Mouse (Mus musculus) spleen, adult 18-20 months (tissue): ENCODE data around the gene Mrpl14.
A peak's percentile ranks its signal among the peaks of the same experiment; 100 is the strongest.

Source experiments
- DNase-seq, 2 experiments: peaks; one replicate each; pipeline ENCODE4 v3.0.0; 2022; ENCODE audit warnings: mixed read lengths in 2 of 2

The Mrpl14 gene

DNA sequence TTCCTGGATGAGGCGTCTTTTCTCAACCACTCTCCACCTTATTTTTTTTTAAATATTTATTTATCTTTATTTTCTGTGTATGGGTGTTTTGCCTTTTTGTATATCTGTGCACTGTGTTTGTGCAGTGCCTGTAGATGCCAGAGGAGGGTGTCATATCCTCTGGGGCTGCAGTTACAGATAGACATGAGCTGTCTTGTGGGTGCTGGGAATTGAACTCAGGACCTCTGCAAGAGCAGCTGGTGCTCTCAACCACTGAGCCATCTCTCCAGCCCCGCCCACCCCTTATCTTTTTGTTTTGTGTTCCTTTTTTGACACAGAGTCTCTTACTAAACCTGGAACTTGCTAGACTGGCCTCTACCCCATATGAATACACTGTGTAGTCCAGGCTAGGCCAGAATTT lies 41.4 kb downstream of the Mrpl14 start:
- DNase-seq: no peak

GRCm38 (mm10) chr17:45727983-45728723 lies 42.0 kb downstream of the Mrpl14 start:
- DNase-seq: no peak

DNA sequence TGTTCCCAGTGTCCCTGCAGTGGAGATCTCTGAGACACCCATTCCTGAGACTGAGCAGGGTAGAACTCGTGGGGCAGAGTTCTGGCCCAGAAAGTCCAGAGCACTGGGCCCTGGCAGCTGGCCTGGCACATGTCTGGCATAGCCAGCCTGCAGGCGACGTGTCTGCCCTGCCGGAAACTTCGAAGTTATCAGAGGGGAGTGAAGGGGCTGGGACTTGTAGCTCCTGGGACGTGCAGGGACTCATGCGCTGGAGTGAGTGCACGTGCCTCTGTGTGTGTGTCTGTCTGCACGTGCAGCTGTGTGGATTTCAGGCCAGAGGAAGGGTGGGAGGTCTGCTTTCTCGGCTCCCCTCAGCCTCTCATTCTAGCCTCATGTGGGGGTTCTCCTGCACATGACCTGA lies 43.3 kb downstream of the Mrpl14 start:
- DNase-seq: no peak

DNA sequence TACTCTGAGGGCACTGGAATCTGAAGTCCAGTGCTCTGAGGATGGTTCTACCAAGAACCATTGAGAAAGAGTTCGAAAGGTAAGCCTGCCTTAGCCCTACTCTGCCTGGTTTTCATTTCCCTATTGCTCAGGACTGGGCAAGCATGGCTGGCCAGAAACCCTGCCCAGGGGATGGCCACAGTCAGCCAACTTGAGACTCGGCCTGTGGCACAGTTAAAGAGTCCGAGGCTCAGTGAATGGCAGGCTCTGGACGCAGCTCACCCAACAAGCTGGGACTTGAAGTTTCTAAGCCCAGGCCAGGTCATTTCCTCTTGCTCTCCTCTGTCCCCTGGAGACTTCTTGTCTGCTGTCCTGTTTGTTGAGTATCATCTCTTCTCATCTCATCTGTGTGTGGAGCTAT lies 44.6 kb downstream of the Mrpl14 start:
- no peak for DNase-seq

GRCm38 (mm10) chr17:45731172-45731864 lies 45.2 kb downstream of the Mrpl14 start:
- DNase-seq: peak; percentile 58 to 82

DNA sequence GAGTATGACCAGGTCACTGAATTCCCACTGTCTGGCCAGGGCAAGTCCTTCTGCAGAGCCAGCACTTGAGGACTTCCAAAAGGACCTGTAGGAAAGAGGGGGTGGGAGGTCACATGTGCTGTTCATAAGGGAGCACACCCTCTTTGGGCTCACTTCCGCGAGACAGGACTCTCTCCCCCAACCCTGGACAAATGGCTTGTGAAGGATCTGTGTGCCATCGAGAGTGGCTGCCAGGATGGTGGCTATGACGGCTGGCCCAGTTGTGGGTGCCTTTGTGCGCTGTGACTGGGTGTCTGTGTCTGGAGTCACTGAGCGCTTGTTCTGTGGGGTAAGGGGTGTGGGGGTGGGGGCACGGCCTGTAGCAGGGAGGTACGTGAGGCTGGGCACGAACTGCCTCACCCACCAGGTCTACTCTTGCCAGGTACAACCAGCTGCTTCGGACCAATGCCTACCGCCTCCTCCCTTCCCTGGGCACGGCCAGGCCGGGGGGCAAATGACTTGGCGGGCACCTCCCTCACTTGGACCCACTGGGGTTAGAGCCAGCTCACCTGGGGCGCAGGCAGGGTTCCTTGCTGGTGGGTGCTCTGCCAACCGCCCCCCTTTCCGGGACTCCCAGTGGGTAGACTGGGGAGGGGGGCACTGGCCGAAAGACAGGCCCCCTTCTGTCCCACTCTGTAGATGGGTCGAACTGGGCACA lies 47.1 kb downstream of the Mrpl14 start:
- DNase-seq: no peak

DNA sequence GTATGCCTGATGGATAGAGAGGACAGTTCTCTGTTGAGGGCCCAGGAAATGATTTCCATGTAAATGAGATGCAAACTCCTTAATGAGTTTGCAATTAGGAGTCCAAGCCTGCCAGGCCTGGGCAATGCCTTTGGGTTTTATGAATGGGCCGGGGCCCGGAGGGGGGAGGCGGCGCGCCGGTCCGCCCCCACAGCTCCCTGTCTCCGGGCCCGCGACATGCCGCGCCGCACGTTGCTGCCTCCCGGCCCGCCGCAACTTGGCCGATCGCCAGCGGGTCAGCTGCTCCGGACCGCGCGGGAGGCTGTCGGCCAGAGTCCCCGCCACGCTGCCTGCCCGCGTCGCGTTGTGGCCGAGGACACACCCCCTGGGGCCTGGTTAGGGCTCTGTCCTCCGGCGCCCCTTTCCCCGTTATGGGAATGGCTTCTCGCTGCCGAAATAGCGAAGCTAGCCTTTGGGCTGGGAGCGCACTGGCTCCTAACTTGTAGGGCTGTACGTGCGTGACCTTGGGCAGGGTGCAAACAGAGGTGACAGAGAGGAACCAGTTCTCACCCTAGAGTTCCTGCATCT lies 47.7 kb downstream of the Mrpl14 start, which contains the start of gene 1600014C23Rik:
1600014C23Rik (minus strand) TSS at position 110 of the 567 bp plus-strand sequence.
- no peak for DNase-seq

DNA sequence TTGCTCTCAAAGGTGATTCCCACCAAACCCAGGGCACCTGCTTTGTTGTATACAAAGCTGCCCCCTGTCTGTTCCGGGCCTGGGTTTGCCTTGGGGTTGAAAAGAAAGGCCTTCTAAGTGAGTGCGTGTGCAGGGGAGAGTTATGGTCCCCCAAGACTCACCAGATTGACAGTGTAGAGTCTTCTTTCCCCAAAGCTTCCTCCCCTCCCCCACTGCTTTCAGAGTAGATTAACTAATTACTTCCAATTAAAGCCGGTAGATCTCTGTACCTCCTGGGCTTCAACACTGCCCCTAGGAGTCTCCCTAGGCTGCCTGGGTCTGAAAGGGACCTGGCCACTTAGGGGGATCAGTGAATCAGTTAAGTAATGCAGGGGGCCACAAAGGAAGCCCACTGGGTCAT lies 48.2 kb downstream of the Mrpl14 start:
- no peak for DNase-seq

DNA sequence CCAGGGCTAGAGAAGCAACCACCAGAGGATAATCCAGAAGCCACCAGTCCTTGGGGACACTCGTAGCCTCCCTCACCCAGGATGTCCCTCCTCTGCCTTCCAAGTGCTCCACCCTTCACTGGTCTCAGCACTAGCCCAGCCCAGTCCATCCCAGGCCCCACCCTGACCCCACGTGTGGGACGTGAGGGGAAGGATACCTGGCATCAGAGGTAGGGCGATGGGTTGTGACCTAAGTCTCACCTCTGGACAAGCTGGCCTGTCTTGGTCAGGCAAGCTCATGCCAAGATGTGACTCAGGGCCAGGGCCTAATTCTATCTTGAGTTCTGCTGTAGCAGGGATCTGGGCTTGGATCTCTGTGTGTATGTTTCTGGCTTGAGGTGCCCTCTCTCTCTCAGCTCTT lies 48.8 kb downstream of the Mrpl14 start:
- DNase-seq: no peak

DNA sequence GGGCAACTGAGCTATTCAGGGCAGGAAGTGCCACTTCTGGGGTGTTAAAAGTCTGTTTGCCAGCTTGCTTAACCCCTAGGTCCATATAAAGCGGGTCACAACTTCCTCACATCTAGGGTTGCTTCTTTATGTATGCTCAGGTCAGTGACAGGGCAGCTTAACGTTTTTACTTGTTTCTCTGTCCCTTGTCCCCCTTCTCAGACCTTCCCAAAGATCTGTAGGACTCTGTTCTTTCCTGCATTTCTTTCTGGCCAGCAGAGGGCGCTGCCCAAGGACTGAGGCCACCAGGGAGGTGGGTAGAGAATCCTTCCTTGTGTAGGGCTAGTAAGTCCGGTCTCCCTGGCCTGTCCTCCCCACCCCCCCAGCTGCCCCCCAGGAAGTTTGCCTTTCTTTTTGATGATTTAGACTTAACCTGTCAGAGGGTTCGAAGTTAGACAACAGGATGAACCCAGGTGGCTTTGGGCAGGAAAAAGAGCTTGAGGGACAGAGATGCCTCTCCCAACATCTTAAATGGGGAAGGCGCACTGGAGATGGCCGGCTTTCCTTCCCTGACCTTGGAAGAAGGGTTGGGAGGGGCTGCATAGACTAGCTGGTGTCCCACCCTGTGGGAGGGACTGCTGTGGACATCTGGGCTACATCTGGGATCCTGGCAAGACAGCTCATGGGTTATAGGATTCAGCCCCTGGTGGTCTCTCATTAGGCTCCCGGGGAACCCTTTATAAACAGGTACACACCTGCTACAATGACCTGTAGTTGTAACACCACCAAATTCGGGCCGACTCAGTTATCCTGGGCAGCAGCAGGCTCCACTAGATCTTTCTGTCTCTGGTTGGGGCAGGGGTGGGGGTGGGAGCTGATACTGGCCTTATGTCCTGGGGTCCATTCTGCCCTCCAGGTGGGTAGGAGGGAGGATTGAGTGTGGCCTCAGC lies 49.5 kb downstream of the Mrpl14 start:
- DNase-seq: peak; percentile 37 to 72

GRCm38 (mm10) chr17:45736311-45737077 lies 50.4 kb downstream of the Mrpl14 start:
- peak in 1 of 2 experiments; percentile 32 for DNase-seq

DNA sequence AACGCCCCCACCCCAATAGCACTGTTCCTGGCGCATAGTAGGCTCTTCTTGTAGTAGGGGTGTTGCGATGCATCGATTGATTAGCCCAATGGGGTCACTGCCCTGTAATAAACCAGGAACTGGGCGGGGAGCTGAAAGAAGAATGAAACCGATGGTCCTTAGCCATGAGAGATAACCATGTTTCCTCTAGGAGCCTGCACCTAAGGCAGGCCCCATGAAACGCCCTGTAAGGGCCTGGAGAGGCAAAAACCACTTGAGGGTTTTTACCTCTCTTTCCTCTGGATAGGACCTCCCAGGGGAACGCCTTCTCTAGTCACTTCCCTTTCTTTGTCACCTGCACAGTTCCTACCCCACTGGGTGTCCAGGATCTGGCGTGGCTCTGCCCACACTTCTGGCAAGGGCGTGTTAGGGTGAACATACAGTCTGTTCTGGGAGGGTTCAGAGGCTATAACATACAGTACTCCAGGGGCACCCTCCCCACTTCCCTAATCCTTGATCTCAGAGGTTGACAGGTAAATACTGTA lies 51.0 kb downstream of the Mrpl14 start:
- no peak for DNase-seq

DNA sequence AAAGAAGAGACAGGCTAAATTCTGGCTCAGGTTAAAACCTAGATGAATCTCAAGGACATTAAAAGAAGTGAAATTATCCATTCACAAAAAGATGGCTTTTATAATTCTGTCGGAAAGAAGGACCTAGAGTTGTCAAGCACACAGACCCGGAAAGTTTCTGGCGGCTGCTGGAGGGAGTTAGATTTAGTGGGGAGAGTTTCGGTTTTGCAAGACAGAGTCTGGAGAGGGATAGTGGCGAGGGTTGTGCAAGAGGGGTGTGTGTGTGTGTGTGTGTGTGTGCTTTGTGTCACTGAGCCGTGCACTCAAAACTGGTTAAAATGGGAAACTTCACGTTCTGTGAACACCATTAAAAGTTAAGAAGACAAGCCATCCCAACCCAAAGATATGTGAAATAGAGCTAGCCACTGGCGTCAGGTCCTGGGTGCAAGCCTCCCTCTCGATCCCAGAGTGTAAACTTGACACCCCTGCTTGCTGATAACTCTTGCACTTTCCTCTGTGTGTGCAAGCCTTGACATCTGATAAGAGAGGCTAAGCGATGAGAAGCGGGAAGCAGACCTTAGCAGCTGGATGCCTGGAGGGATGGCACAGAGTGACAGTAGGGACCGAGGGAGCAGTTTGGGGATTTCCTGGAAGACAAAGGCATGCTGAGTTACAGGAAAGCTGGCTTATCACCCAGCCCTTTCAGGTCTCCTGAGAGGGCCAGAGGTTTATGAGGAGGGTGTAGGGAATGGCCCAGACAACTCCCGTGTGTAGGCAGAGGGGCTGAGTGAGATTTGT lies 56.4 kb downstream of the Mrpl14 start:
- no peak for DNase-seq

- no peak for DNase-seq
These were observed 59.5 kb downstream of the Mrpl14 start for GRCm38 (mm10) chr17:45745629-45746028.

- no peak for DNase-seq
These were observed 60.6 kb downstream of the Mrpl14 start for GRCm38 (mm10) chr17:45746755-45747154.

DNA sequence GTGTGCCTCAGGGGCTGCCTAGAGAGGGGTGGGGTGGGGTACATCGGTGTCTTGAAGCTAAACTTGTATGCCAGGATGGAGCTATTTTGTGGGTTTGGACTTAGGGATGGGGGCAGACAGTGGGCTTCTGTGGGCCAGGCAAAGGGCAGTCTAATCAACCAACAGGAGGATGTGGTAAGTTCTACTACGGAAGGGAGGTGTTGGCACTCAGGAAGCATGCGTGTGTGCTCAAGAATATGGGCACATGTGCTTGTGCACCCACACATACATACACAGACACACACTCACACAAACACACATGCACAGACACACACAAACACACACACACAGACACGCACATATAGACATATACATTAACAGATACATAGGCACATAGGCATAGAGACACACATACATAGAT lies 61.2 kb downstream of the Mrpl14 start:
- DNase-seq: no peak
